ENCODE assay signal across 10 mouse cellular contexts in the genomic region with DNA sequence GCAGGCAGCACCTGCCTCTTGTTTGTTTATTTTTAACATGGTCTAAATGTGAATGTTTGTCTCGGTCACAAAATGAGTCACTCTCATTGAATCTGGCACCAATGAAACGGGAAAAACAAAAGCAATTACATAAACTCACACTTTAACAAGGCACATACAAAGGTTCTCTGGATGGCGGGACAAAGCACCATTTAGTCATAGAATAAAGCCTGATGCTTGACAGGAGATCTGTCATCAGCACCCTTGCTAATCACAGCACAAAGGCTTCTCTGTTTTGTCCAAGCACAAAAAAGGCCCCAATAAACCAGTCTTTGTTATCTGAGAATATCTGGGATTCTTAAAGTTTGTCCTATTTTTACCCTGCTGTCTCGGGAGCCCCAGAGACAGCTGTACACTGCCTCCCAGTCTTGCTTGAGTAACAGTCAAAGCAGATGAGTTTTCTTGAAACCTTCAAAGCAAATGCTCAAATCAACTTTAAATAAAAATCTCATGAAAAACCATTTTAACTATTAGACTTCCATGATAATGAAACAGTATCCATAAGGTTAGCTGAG.
DNase-seq lines count a peak whose midpoint lies in the region; ATAC-seq and TF ChIP-seq lines count a peak whose summit lies in the region.
"Had no signal": no experiment of that assay in that cellular context is flagged by ENCODE, and none has a peak within 500 bp of the region (broad histone marks: within the 10 kb centered on the region; RNA-seq: fewer than 3 reads in every experiment).

No protein-coding gene starts in this region.

- peaks cover 3% of the 10 kb centered on the region for H3K36me3 ChIP-seq in forebrain, embryonic 10.5 days (replicated peaks)
- no peaks in the 10 kb centered on the region for H3K36me3 ChIP-seq in forebrain, embryonic 16.5 days (ENCODE audit: control insufficient read depth, insufficient read depth)
- no peaks in the 10 kb centered on the region for H3K36me3 ChIP-seq in forebrain, embryonic 13.5 days (ENCODE audit: poor library complexity, severe bottlenecking)
- H3K36me3 ChIP-seq in neural tube, embryonic 12.5 days = no peaks in the 10 kb centered on the region

- no peaks in the 10 kb centered on the region for H3K27me3 ChIP-seq in forebrain, embryonic 10.5 days (ENCODE audit: poor library complexity, severe bottlenecking)
- H3K27me3 ChIP-seq in forebrain, embryonic 16.5 days (replicated peaks; ENCODE audit: control insufficient read depth, insufficient read depth, low read length) = no peaks in the 10 kb centered on the region
- H3K27me3 ChIP-seq in forebrain, embryonic 13.5 days = no peaks in the 10 kb centered on the region
- no peaks in the 10 kb centered on the region for H3K27me3 ChIP-seq in neural tube, embryonic 12.5 days (replicated peaks)
- H3K27me3 ChIP-seq: embryonic facial prominence, embryonic 13.5 days had no signal

- H3K4me3 ChIP-seq in forebrain, embryonic 10.5 days = no peak overlapping the region
- no peak overlapping the region for H3K4me3 ChIP-seq in forebrain, embryonic 16.5 days (replicated peaks; ENCODE audit: low read length)
- H3K4me3 ChIP-seq in layer of hippocampus, adult 2 months = no peak overlapping the region
- H3K4me3 ChIP-seq in forebrain, embryonic 13.5 days = no peak overlapping the region
- no peak overlapping the region for H3K4me3 ChIP-seq in neural tube, embryonic 12.5 days
- H3K4me3 ChIP-seq: embryonic facial prominence, embryonic 13.5 days had no signal

- no peak overlapping the region for H3K9ac ChIP-seq in forebrain, embryonic 16.5 days (replicated peaks; ENCODE audit: low read depth, low read length)
- H3K9ac ChIP-seq in forebrain, embryonic 13.5 days = no peak overlapping the region
- no peak overlapping the region for H3K9ac ChIP-seq in neural tube, embryonic 12.5 days
- H3K9ac ChIP-seq: embryonic facial prominence, embryonic 13.5 days had no signal

- H3K4me2 ChIP-seq in forebrain, embryonic 16.5 days (ENCODE audit: low read length) = no peak overlapping the region
- H3K4me2 ChIP-seq in forebrain, embryonic 13.5 days = 0 out of 2 replicates have a peak overlapping the region, but pooled peaks have one; percentile 4
- H3K4me2 ChIP-seq in neural tube, embryonic 12.5 days (replicated peaks) = no peak overlapping the region
- H3K4me2 ChIP-seq: embryonic facial prominence, embryonic 13.5 days had no signal

- peaks cover 39% of the 10 kb centered on the region for H3K4me1 ChIP-seq in forebrain, embryonic 10.5 days
- peaks cover 25% of the 10 kb centered on the region for H3K4me1 ChIP-seq in forebrain, embryonic 16.5 days (replicated peaks; ENCODE audit: control insufficient read depth, insufficient read depth, low read length)
- H3K4me1 ChIP-seq in forebrain, embryonic 13.5 days = peaks cover 41% of the 10 kb centered on the region
- H3K4me1 ChIP-seq in neural tube, embryonic 12.5 days = peaks cover 27% of the 10 kb centered on the region

- H3K27ac ChIP-seq in forebrain, embryonic 10.5 days = peak overlapping the region; percentile 26; the same call in 1 of the 2 replicates
- no peak overlapping the region for H3K27ac ChIP-seq in forebrain, embryonic 16.5 days (ENCODE audit: low read length)
- H3K27ac ChIP-seq in layer of hippocampus, adult 2 months = peak overlapping the region; percentile 85
- H3K27ac ChIP-seq in forebrain, embryonic 13.5 days = peak overlapping the region; percentile 51
- 0 out of 2 replicates have a peak overlapping the region, but pooled peaks have one; percentile 15 for H3K27ac ChIP-seq in neural tube, embryonic 12.5 days
- H3K27ac ChIP-seq: embryonic facial prominence, embryonic 13.5 days had no signal

- ATAC-seq in forebrain, embryonic 16.5 days = no peak; the same call in 1 of the 2 replicates
- peak; percentile 41; the same call in 1 of the 2 replicates for ATAC-seq in forebrain, embryonic 13.5 days
- 0 out of 2 replicates have a peak, but pooled peaks have one; percentile 11 for ATAC-seq in neural tube, embryonic 12.5 days (ENCODE audit: low FRiP score, low read depth)

- WGBS in forebrain, embryonic 10.5 days = 37% methylated on average over 4 of the region's 4 CpGs
- WGBS in forebrain, embryonic 16.5 days = 9% methylated on average over 4 of the region's 4 CpGs
- 13% methylated on average over 4 of the region's 4 CpGs for WGBS in forebrain, embryonic 13.5 days
- WGBS in neural tube, embryonic 12.5 days = 11% methylated on average over 4 of the region's 4 CpGs

- no peak for DNase-seq in forebrain, embryonic 10.5 days (ENCODE audit: extremely low spot score, low spot score)
- peak in 1 of 2 experiments; percentile 34 for DNase-seq in layer of hippocampus, adult 2 months (ENCODE audit: low spot score in 2 of 2)
- no peak for DNase-seq in layer of hippocampus, postnatal 10 days (ENCODE audit: low spot score in 2 of 2)
- DNase-seq in ovary, postnatal 10 days (ENCODE audit: low spot score) = no peak
- DNase-seq in natural killer cell, adult 2 months (ENCODE audit: low spot score in 2 of 2) = no peak
- DNase-seq: B cell, adult 2 months had no signal

- H3K9me3 ChIP-seq in forebrain, embryonic 10.5 days = no peaks in the 10 kb centered on the region; the same call in 1 of the 2 replicates
- no peaks in the 10 kb centered on the region for H3K9me3 ChIP-seq in forebrain, embryonic 16.5 days (ENCODE audit: control insufficient read depth, low read length)
- no peaks in the 10 kb centered on the region for H3K9me3 ChIP-seq in forebrain, embryonic 13.5 days (replicated peaks)
- H3K9me3 ChIP-seq in neural tube, embryonic 12.5 days = no peaks in the 10 kb centered on the region
- H3K9me3 ChIP-seq: embryonic facial prominence, embryonic 13.5 days had no signal

- TF ChIP-seq CTCF in layer of hippocampus, adult 2 months (conservative IDR thresholded peaks at IDR 0.05) = no peak
